Mouse (Mus musculus) erythroblast, embryonic 14.5 days (primary cell): Measurements from ENCODE around the gene Apbb1ip.

Experiments
- GATA1 ChIP-seq: IDR thresholded peaks from 2 replicates; pipeline ENCODE4 v1.6.1; 2012; ENCODE audit warnings: low read length, inconsistent platforms, mixed read lengths
- TAL1 ChIP-seq: IDR thresholded peaks from 3 replicates; pipeline ENCODE4 v1.6.1; 2012; ENCODE audit warnings: low read length, inconsistent platforms, mixed read lengths

DNA sequence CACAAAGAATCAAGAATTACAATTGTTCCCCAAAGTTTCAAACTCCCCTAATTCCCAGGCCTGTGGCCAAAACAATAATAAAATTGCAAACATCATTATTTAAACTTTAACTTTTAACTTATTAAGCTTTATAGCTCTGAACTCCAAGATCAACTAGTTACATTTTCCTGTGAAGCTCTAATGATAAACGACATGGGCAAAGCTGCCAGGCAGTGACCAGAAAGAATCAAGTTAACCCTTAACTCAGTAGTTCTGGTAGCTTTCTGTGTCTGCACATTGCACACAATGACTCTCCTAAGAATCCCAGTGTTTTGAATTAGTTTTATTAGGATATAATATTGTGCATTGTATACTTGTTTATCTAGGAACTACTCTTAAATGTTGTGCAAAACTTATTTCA is 104.9 kb downstream of the Apbb1ip start:
- TF ChIP-seq TAL1: no peak
- TF ChIP-seq GATA1: no peak
